Mouse (Mus musculus): ENCODE measurements around the gene Med27.

The Med27 gene

GRCm38 (mm10) chr2:29561468-29561867, 214.8 kb downstream of the Med27 start:
- in situ Hi-C loops (cut with MseI, MboI) = no loop called here

- in situ Hi-C loops (cut with MseI, MboI) = no loop called here
Observed at GRCm38 (mm10) chr2:29563986-29564385, 217.4 kb downstream of the Med27 start.

GRCm38 (mm10) chr2:29565570-29566433, 219.2 kb downstream of the Med27 start:
- in situ Hi-C loops (cut with MseI, MboI) = no loop called here

- in situ Hi-C loops (cut with MseI, MboI) = no loop called here
Observed at GRCm38 (mm10) chr2:29571921-29572700, 225.5 kb downstream of the Med27 start.

GRCm38 (mm10) chr2:29572811-29573427, 226.3 kb downstream of the Med27 start:
- in situ Hi-C loops (cut with MseI, MboI) = no loop called here

GRCm38 (mm10) chr2:29573591-29573990, 227.0 kb downstream of the Med27 start:
- in situ Hi-C loops (cut with MseI, MboI) = no loop called here

GRCm38 (mm10) chr2:29574187-29574586, 227.6 kb downstream of the Med27 start:
- in situ Hi-C loops (cut with MseI, MboI) = no loop called here
